Mouse (Mus musculus): Measurements from ENCODE around the gene Samd4. TPM values are rescaled to one million over a fixed set of nuclear protein-coding genes. Genes with fewer than 3 reads are reported as not detected.

Samd4 gene
- polyA plus RNA-seq, 1 experiment from 2014 or later: 7.0 TPM

DNA sequence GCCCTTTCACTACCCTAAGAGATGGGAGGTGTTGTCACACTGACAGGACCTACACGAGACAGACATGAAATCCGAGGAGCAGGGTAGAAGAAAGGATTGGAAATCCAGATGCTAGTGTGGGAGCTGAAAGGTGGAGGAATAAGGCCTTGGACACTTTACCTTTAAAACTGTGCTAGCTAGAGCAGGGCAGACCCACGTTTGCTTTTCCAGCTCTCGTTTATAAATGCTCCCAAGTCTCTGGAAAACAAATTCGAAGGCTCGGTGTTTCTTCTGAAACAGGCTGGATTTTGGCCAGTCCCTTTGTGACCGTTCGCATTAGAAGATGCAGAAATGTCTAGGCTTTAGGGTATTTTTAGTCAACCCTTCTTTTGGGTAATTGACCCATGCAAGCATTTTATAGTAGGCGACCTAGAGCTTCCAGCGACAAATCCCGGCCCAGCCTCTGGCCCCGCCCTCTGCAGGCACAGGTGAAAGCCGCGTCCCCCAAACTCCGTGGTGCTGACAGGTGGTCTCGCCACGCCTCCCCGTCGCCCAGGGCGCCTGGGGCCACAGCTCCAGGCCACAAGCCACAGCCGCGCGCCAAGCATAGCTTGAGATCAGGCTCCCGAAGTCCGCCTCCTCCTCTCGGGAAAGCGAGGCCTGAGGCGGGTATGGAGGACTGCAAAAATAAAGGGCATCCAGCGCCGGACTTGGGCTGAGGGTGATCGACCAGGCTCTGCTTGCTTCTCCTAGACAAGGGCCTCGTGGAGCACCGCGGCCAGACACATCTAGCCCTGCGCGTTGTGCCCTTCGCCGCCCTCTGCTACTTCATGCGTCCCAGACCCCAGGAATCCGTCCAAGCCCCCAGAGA, 848 bp upstream of the Samd4 start:
- no peaks in the 10 kb centered on the region for H3K36me3 ChIP-seq (ENCODE audit: control insufficient read depth, insufficient read depth, low read length)
- 7% methylated on average over 40 of the region's 40 CpGs for WGBS
- peaks cover 8% of the 10 kb centered on the region for H3K4me1 ChIP-seq (ENCODE audit: control insufficient read depth, insufficient read depth, low read length)
- peak overlapping the region; percentile 98 for H3K4me2 ChIP-seq (ENCODE audit: low read depth, low read length)
- no peaks in the 10 kb centered on the region for H3K27me3 ChIP-seq (ENCODE audit: control insufficient read depth, insufficient read depth, low read length)
- H3K9ac ChIP-seq (ENCODE audit: low read length): peak overlapping the region; percentile 84
- peak; percentile 10; the same call in 1 of the 2 replicates for ATAC-seq (ENCODE audit: insufficient read depth, low FRiP score)
- peak overlapping the region; percentile 94 for H3K27ac ChIP-seq (ENCODE audit: low read length)
- peak overlapping the region; percentile 72 for H3K4me3 ChIP-seq (replicated peaks; ENCODE audit: low read length)
- no peaks in the 10 kb centered on the region for H3K9me3 ChIP-seq (replicated peaks; ENCODE audit: control insufficient read depth, low read length)

DNA sequence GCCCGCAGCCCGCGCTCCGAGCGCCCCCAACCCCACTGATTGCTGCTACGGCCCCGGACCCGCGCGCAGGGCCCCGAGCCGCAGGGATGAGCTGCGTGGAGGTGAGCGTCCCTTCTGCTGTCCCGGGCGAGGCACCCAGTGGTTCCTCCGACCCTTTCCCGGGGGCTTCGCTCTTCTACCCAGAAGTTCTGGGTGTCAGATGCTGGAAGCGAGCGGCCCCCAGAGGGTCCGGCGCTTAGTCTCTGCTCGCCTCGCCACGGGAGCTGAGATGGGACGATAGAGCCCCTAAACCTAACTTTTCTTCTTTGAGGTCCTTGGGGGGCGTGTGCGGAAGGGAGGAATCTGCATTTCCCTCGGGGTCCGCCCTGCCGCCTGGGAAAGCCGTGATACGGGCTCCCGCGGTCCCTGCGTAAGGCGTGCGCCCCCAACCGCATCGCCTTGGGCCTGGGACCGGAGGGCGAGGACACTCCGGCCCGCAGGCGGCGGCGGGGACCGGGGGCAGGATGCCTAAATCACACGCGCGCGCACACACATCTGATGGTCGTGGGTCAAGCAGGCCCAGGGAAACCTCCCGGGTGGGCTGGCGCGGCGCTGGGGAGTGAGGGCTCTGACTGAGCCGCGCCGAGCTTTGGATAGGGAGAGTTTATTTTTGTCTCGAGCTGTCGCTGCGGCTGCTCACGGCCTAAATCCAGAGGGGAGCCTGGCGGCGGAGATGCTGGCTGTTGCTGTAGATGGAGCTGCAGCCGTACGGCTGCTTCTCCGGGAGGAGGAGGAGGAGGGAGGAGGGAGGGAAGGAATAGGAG, 615 bp downstream of the Samd4 start:
- H3K36me3 ChIP-seq (ENCODE audit: control insufficient read depth, insufficient read depth, low read length): no peaks in the 10 kb centered on the region
- H3K9me3 ChIP-seq (replicated peaks; ENCODE audit: control insufficient read depth, low read length): no peaks in the 10 kb centered on the region
- peak; percentile 20 for ATAC-seq (ENCODE audit: insufficient read depth, low FRiP score)
- no peaks in the 10 kb centered on the region for H3K27me3 ChIP-seq (ENCODE audit: control insufficient read depth, insufficient read depth, low read length)
- under 1% methylated on average over 67 of the region's 70 CpGs for WGBS
- H3K4me3 ChIP-seq (replicated peaks; ENCODE audit: low read length): peak overlapping the region; percentile 72
- peak overlapping the region; percentile 94 for H3K27ac ChIP-seq (ENCODE audit: low read length)
- H3K4me2 ChIP-seq (ENCODE audit: low read depth, low read length): peak overlapping the region; percentile 98
- H3K4me1 ChIP-seq (ENCODE audit: control insufficient read depth, insufficient read depth, low read length): peaks cover 8% of the 10 kb centered on the region
- H3K9ac ChIP-seq (ENCODE audit: low read length): peak overlapping the region; percentile 84

DNA sequence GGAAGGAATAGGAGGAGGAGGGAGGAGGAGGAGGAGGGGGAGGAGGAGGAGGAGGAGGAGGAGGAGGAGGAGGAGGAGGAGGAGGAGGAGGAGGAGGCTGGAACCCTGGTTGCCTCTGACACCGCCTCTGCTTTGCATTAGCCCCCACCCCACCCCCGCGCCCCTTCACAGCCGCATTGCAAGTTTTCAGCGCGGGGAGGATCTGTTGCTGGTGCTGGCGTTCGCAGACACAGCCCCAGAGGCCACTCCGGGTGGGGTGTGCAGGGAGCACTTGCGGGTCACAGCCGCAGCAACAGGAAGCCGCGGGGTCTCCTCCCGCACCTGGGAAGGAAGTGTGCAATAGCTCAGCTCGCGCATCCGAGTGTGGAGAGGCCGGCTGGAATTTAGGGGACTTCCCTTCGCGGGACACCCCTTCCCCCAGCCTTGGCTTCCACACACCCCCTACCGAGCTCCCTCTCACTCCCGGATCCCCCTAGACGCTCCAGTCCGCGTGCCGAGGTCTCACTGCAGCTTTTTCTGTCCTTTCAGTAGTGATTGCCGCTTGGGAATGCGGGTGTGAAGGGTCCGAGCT, 1.3 kb downstream of the Samd4 start:
- WGBS: under 1% methylated on average over 29 of the region's 29 CpGs
- peak; percentile 3; the same call in 1 of the 2 replicates for ATAC-seq (ENCODE audit: insufficient read depth, low FRiP score)

DNA sequence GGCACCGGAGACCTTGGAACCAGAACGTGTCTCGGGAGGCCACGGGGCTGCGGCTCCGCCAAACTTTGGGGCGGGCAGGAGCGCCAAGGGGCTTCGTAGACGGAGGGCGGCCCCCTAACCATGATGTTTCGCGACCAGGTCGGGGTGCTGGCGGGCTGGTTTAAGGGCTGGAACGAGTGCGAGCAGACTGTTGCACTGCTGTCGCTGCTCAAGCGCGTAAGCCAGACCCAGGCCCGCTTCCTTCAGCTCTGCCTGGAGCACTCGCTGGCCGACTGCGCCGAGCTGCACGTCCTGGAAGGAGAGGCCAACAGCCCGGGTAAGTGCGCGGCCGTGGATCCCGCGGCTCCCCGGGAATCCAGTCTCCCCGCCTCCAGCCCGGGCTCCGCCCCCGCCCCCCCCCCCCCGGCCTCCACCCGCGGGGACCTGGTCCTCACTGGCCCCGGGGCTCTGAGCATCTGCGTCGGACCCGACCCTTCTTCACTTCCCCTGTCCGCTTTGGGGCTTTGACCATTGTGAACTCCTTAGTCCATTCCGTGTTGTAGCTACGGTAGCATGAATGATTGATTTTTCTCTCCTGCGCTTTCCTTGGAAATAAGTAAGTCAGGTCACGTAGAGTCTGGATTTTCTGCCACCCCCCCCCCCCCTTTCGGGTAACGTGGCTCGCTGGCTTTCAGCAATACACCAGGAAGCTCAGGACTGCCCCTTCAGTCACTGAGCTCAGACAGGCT, 2.2 kb downstream of the Samd4 start:
- H3K4me3 ChIP-seq (replicated peaks; ENCODE audit: low read length): peak overlapping the region; percentile 72
- peak overlapping the region; percentile 95 for H3K27ac ChIP-seq (ENCODE audit: low read length)
- peak overlapping the region; percentile 84 for H3K9ac ChIP-seq (ENCODE audit: low read length)
- no peaks in the 10 kb centered on the region for H3K27me3 ChIP-seq (ENCODE audit: control insufficient read depth, insufficient read depth, low read length)
- WGBS: under 1% methylated on average over 51 of the region's 52 CpGs
- peak overlapping the region; percentile 98 for H3K4me2 ChIP-seq (ENCODE audit: low read depth, low read length)
- ATAC-seq (ENCODE audit: insufficient read depth, low FRiP score): peak; percentile 57; the same call in 1 of the 2 replicates
- no peaks in the 10 kb centered on the region for H3K9me3 ChIP-seq (replicated peaks; ENCODE audit: control insufficient read depth, low read length)
- H3K4me1 ChIP-seq (ENCODE audit: control insufficient read depth, insufficient read depth, low read length): peaks cover 8% of the 10 kb centered on the region
- no peaks in the 10 kb centered on the region for H3K36me3 ChIP-seq (ENCODE audit: control insufficient read depth, insufficient read depth, low read length)

More for the DNA sequence above, 1.3 kb downstream of the Samd4 start:
- Histone ChIP-seq H3K9ac (ENCODE audit: low read length) (peak overlapping the region; percentile 84), H3K4me1 (ENCODE audit: control insufficient read depth, insufficient read depth, low read length) (peaks cover 8% of the 10 kb centered on the region), H3K36me3 (ENCODE audit: control insufficient read depth, insufficient read depth, low read length) (no peaks in the 10 kb centered on the region), H3K9me3 (replicated peaks; ENCODE audit: control insufficient read depth, low read length) (no peaks in the 10 kb centered on the region), H3K27me3 (ENCODE audit: control insufficient read depth, insufficient read depth, low read length) (no peaks in the 10 kb centered on the region), H3K4me3 (replicated peaks; ENCODE audit: low read length) (peak overlapping the region; percentile 72), H3K4me2 (ENCODE audit: low read depth, low read length) (peak overlapping the region; percentile 98), H3K27ac (ENCODE audit: low read length) (peak overlapping the region; percentile 95)

DNA sequence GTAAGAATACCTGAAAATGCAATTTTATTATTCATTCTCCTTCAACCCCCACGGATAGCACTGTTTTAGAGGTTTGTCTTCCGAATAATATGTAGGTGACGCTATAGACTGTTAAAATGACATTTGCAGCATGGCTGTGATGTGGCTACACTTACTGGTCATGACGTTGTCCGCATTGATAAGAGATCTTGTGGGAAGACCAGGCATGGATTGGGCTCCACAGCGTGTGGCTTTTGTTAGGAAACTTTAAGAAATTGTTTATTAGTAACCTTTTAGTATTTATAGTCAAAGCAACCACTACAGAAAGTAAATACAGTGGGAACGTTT, 2.7 kb downstream of the Samd4 start:
- Histone ChIP-seq H3K36me3 (ENCODE audit: control insufficient read depth, insufficient read depth, low read length) (no peaks in the 10 kb centered on the region), H3K4me1 (ENCODE audit: control insufficient read depth, insufficient read depth, low read length) (peaks cover 8% of the 10 kb centered on the region), H3K27me3 (ENCODE audit: control insufficient read depth, insufficient read depth, low read length) (no peaks in the 10 kb centered on the region), H3K27ac (ENCODE audit: low read length) (peak overlapping the region; percentile 95), H3K4me2 (ENCODE audit: low read depth, low read length) (peak overlapping the region; percentile 98), H3K9ac (ENCODE audit: low read length) (peak overlapping the region; percentile 84), H3K4me3 (replicated peaks; ENCODE audit: low read length) (peak overlapping the region; percentile 72), H3K9me3 (replicated peaks; ENCODE audit: control insufficient read depth, low read length) (no peaks in the 10 kb centered on the region)
- WGBS: 3% methylated on average over 7 of the region's 7 CpGs
- ATAC-seq (ENCODE audit: insufficient read depth, low FRiP score): no peak

DNA sequence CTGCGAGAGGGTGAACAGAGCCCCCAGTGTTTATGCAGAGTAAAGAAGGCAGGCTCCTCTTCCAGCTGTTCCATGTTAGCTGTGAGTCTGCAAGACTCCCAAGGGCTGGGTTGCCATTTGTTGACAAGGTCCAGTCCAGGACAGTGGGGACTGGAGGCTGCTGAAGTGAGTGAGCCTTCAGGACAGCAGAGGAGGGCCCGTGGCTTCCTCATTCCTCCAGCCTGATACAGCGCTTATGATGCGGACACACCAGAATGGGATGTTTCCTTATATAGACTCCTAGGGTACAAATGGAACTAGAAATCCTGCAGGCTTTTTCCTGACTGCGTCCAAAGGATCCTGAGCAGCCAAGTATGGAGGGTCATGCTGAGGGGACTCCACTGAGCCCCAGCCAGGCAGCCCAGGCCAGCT, 3.2 kb downstream of the Samd4 start:
- Histone ChIP-seq H3K4me3 (replicated peaks; ENCODE audit: low read length) (peak overlapping the region; percentile 72), H3K36me3 (ENCODE audit: control insufficient read depth, insufficient read depth, low read length) (no peaks in the 10 kb centered on the region), H3K27me3 (ENCODE audit: control insufficient read depth, insufficient read depth, low read length) (no peaks in the 10 kb centered on the region), H3K9ac (ENCODE audit: low read length) (peak overlapping the region; percentile 84), H3K27ac (ENCODE audit: low read length) (peak overlapping the region; percentile 95), H3K4me2 (ENCODE audit: low read depth, low read length) (peak overlapping the region; percentile 98), H3K4me1 (ENCODE audit: control insufficient read depth, insufficient read depth, low read length) (peaks cover 8% of the 10 kb centered on the region), H3K9me3 (replicated peaks; ENCODE audit: control insufficient read depth, low read length) (no peaks in the 10 kb centered on the region)
- WGBS: 15% methylated on average over 5 of the region's 5 CpGs
- peak; percentile 45; the same call in 1 of the 2 replicates for ATAC-seq (ENCODE audit: insufficient read depth, low FRiP score)

DNA sequence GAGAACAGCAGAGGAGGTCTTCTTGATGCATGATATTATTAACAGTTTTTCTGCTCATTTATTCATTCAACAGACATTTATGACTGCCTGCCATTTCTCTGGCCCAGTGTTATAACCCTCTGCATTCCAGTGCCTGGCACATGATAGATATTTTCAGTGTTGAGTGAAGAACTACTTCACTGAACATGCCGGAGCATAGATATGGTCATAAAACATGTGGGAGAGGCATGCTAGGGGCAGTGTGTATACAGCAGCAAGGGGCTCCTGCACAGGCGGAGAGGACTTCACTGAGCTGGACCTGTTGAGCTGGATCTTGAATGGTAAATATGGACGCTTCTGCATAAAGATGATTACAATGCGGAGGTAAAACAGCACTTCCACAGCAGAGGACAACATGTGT, 6.4 kb downstream of the Samd4 start:
- ATAC-seq (ENCODE audit: insufficient read depth, low FRiP score): no peak
- Histone ChIP-seq H3K4me2 (ENCODE audit: low read depth, low read length) (no peak overlapping the region), H3K27ac (ENCODE audit: low read length) (no peak overlapping the region), H3K9ac (ENCODE audit: low read length) (no peak overlapping the region), H3K9me3 (replicated peaks; ENCODE audit: control insufficient read depth, low read length) (no peaks in the 10 kb centered on the region), H3K27me3 (ENCODE audit: control insufficient read depth, insufficient read depth, low read length) (no peaks in the 10 kb centered on the region), H3K4me3 (replicated peaks; ENCODE audit: low read length) (no peak overlapping the region), H3K36me3 (ENCODE audit: control insufficient read depth, insufficient read depth, low read length) (no peaks in the 10 kb centered on the region), H3K4me1 (ENCODE audit: control insufficient read depth, insufficient read depth, low read length) (peaks cover 5% of the 10 kb centered on the region)
- WGBS: 80% methylated on average over 4 of the region's 4 CpGs

DNA sequence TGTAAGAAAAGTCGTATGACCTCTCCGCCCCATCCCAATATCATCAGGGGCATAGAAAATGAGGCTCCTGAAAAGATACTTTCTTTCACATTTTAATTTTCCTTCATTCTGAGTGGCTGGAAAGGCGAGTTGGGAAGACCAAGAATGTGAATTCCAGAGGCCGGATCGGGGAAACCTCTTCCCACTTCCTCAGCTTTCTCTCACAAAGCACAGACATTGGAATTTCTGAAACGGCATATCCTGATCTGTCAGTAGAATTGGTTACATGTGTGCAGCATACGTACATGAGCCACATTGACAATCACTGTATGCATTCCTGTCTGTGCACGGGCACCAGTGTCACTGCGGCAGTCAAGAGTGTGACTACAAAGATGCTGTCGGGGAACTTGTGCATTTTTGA, 11.3 kb downstream of the Samd4 start:
- H3K9ac ChIP-seq (ENCODE audit: low read length): no peak overlapping the region
- no peak overlapping the region for H3K4me3 ChIP-seq (replicated peaks; ENCODE audit: low read length)
- H3K9me3 ChIP-seq (replicated peaks; ENCODE audit: control insufficient read depth, low read length): no peaks in the 10 kb centered on the region
- H3K4me2 ChIP-seq (ENCODE audit: low read depth, low read length): no peak overlapping the region
- no peak overlapping the region for H3K27ac ChIP-seq (ENCODE audit: low read length)
- WGBS: 79% methylated on average over 10 of the region's 10 CpGs
- H3K27me3 ChIP-seq (ENCODE audit: control insufficient read depth, insufficient read depth, low read length): no peaks in the 10 kb centered on the region
- no peaks in the 10 kb centered on the region for H3K36me3 ChIP-seq (ENCODE audit: control insufficient read depth, insufficient read depth, low read length)
- ATAC-seq (ENCODE audit: insufficient read depth, low FRiP score): no peak
- H3K4me1 ChIP-seq (ENCODE audit: control insufficient read depth, insufficient read depth, low read length): no peaks in the 10 kb centered on the region

All from stomach, embryonic 16.5 days (tissue).